Mouse (Mus musculus) midbrain, embryonic 10.5 days (tissue): ENCODE data around the gene Slc35b2. TPM values are rescaled to one million over a fixed set of nuclear protein-coding genes. Genes with fewer than 3 reads are reported as not detected.

ENCODE experiments used
- DNase-seq: peaks from one replicate; pipeline ENCODE4 v3.0.0-alpha.2; 2017; ENCODE audit warnings: low spot score
- H3K27ac ChIP-seq: fragments of 300-500 bp; sonication (generic); replicated peaks from 2 replicates; pipeline ENCODE4 v1.5.1; 2016; ENCODE audit warnings: mild to moderate bottlenecking
- H3K27me3 ChIP-seq: fragments of 300-500 bp; sonication (generic); 2 replicates; pipeline ENCODE4 v1.6.1; 2016; ENCODE audit warnings: low read depth, mild to moderate bottlenecking; ENCODE audit not compliant: poor library complexity, severe bottlenecking
- H3K36me3 ChIP-seq: fragments of 300-500 bp; sonication (generic); 2 replicates; pipeline ENCODE4 v1.6.1; 2016; ENCODE audit warnings: mild to moderate bottlenecking, moderate library complexity
- H3K4me1 ChIP-seq: fragments of 300-500 bp; sonication (generic); 2 replicates; pipeline ENCODE4 v1.6.1; 2016
- H3K4me3 ChIP-seq: fragments of 300-500 bp; sonication (generic); 2 replicates; pipeline ENCODE4 v1.5.1; 2016; ENCODE audit warnings: mild to moderate bottlenecking, moderate library complexity
- H3K9me3 ChIP-seq: fragments of 300-500 bp; sonication (generic); replicated peaks from 2 replicates; pipeline ENCODE4 v1.6.1; 2016; ENCODE audit warnings: mild to moderate bottlenecking
- WGBS: fragments of 180-500 bp; shearing (Covaris S2); methylation state at CpG from one replicate; pipeline ENCODE4 v1.1.7; 2016; 5-methylcytosine and 5-hydroxymethylcytosine counted together
- polyA plus RNA-seq: library from polyadenylated mRNA; unstranded; fragments of >200 nt; fragmentation: Nextera tagmentation; extraction: Ambion mirVana; gene quantifications from 2 replicates; pipeline ENCODE4 v1.2.1, GENCODE M21; 2016

Slc35b2 gene
- polyA plus RNA-seq, 1 experiment from 2014 or later = 122 TPM

DNA sequence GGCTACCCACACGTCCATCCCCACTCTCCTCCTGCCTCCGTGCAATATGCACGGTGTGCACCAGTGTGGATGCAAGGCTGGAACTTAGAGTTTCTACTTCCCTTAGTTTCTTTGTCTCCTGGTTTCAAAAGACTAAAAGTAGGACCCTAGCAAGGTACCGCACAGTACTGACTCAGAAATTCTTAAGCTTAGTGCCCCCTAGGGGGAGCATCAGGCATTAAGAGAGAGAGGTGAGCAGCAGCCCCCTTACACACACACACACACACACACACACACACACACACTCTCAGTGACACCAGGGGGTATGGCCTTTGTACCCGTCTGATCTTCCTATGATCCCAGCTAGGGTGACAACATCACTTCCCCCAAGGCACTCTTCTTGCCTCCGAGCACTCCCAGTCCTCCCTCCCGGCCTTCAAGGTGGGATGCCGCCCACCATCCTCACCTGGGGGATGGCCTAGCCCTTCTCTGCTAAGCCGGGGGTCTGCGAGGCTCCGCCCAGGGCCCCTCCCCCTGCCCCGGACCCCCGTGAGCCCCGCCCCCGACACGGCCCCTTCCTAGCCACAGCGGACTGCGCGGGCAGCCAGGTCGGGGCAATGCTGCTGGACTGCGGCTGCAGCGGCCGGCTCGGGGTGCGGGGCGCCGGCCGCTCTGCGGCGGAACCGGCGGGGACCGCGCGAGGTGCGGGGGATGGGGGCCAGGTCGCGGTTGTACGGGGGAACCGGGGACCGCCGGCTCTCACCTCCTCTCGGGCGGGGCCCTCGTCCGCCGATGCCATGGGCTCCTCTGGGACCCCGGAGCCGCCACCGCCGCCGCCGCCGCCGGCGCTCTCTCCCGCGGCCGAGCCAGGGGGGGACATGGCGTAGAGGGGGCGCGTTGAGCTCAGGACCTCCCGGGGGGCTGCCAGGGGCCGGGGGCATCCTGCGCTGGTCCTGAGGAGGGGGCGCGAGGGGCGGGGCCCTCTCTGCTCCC, 14.8 kb upstream of the Slc35b2 start:
- WGBS = 2% methylated on average over 52 of the region's 68 CpGs
- Histone ChIP-seq H3K27ac (peak overlapping the region; percentile 99), H3K27me3 (peaks cover 58% of the 10 kb centered on the region), H3K36me3 (peaks cover 19% of the 10 kb centered on the region), H3K9me3 (no peaks in the 10 kb centered on the region), H3K4me3 (peak overlapping the region; percentile 96), H3K4me1 (peaks cover 70% of the 10 kb centered on the region)
- peak; percentile 75 for DNase-seq

DNA sequence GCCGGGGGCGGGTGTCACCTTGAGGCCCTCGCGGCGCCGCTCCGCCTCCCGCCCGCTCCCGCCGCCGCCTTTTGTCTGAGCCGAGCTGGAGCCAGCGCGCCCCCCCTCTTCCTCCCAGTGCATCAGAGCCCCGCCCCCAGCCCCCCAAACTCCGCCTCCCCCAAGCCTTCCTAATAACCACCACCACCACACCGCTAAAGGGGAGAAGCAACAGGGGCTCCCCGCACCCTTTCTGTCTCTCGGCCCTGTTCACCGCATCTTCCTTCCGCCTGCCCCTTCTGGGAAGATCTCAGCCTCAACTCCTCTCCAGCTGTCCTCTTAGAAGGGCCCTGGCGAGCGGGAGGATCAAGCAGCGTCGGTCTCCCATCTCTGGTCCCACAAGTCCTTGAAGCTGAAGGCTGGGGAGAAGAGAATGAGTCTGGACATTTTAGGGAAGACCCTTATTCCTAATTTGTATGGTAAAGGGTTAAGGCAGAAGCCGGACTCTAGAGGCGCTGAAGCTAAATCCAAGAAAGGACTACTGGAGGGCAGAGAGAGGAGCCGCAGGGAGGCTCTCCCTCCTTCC, 14.0 kb upstream of the Slc35b2 start, which contains the start of gene Tmem151b:
Gene Tmem151b (minus strand): TSS at position 61 of the 565 bp plus-strand sequence.
- Histone ChIP-seq H3K4me3 (peak within 1 kb of the TSS; percentile 96), H3K36me3 (peaks cover 14% of the 10 kb centered on the region), H3K9me3 (no peaks in the 10 kb centered on the region), H3K27ac (peak within 1 kb of the TSS; percentile 99), H3K4me1 (peaks cover 61% of the 10 kb centered on the region), H3K27me3 (peaks cover 50% of the 10 kb centered on the region)
- WGBS = under 1% methylated on average over 17 of the region's 29 CpGs
- DNase-seq = peak; percentile 78

- peak overlapping the region; percentile 99 for H3K27ac ChIP-seq
- H3K4me1 ChIP-seq = peaks cover 61% of the 10 kb centered on the region
These were observed 13.4 kb upstream of the Slc35b2 start for GRCm38 (mm10) chr17:45550253-45550652.

DNA sequence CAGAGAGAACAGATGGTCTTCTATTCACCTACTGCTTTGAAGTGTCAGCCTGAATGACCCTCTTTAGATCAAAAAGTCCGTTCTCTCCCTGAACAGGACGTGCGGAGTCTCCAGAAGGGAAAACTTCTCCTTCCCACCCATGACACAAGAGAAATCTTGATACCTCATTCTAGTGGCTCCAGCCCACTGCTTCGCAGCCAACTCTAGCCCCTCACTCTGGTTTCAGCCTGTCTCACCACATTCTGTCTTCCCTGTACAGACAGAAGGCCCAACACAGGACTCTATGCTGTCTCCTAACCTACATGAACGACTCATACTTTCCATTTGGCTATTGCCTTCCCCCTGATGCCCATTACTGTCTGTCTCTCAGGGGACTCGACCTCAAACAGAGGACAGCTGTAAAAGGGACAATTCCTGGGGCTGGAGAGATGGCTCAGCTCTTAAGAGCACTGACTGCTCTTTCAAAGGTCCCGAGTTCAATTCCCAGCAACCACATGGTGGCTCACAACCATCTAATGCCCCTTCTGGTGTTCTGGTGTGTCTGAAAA, 12.4 kb upstream of the Slc35b2 start:
- peaks cover 39% of the 10 kb centered on the region for H3K27me3 ChIP-seq
- 58% methylated on average over 7 of the region's 7 CpGs for WGBS

More at GRCm38 (mm10) chr17:45550253-45550652, 13.4 kb upstream of the Slc35b2 start:
- no peaks in the 10 kb centered on the region for H3K9me3 ChIP-seq
- peaks cover 9% of the 10 kb centered on the region for H3K36me3 ChIP-seq
- peaks cover 44% of the 10 kb centered on the region for H3K27me3 ChIP-seq
- peak overlapping the region; percentile 96 for H3K4me3 ChIP-seq
- 31% methylated on average over 5 of the region's 5 CpGs for WGBS
- DNase-seq = peak; percentile 14

DNA sequence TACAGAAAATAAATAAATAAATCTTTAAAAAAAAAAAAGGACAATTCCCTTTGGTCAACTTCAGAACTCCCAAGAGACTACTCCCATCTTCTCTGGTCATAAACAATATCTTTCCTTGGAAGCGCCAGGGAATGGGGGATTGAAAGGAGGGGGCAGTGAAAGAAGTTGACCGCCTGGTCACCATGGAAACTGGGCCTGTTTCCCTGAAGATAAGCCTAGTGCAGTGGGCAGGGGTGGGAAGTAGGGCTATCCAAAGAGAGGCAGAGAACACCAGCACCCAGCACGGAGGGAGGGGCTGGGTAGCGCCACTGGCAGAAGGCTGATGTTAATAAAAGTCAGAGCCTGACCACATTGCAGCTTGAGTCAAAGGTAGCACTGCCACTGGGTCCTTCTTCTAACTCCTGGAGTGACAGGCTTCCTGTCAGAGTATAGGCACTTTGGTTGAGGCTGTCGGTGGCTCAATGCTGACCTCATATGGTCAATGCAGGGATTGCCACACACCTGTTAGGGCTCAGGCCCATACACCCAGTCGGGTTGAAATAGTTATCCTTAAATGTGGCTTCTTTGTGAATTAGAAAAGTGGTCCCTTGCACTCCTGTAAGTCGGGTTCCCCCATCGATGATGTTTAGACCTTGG, 11.7 kb upstream of the Slc35b2 start:
- peaks cover 68% of the 10 kb centered on the region for H3K4me1 ChIP-seq
- H3K27ac ChIP-seq = peak overlapping the region; percentile 23; the same call in 1 of the 2 replicates
- 5% methylated on average over 8 of the region's 8 CpGs for WGBS
- H3K36me3 ChIP-seq = peaks cover 1% of the 10 kb centered on the region
- H3K4me3 ChIP-seq = peak overlapping the region; percentile 14; the same call in 1 of the 2 replicates
- DNase-seq = peak; percentile 79
- H3K27me3 ChIP-seq = peaks cover 39% of the 10 kb centered on the region
- no peaks in the 10 kb centered on the region for H3K9me3 ChIP-seq

More for the DNA sequence above, 12.4 kb upstream of the Slc35b2 start:
- Histone ChIP-seq H3K4me3 (no peak overlapping the region), H3K9me3 (no peaks in the 10 kb centered on the region), H3K27ac (0 out of 2 replicates have a peak overlapping the region, but pooled peaks have one; percentile 34), H3K4me1 (peaks cover 62% of the 10 kb centered on the region), H3K36me3 (peaks cover 7% of the 10 kb centered on the region)
- no peak for DNase-seq

DNA sequence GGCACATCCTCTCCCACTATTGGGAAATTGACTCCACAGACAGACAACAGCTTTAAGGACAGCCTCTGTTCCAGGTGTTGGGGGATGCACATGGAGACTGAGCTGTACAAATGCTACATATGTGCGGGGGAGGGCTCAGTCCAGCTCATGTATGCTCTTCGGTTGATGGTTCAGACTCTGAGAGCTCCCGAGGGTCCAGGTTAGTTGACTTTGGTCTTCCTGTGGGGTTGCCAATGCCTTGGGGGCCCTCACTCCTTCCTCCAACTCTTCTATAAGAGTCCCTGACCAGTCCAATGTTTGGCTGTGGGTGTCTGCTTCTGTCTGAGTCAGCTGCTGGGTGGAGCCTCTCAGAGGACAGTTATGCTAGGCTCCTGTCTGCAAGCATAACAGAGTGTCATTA, 10.6 kb upstream of the Slc35b2 start:
- Histone ChIP-seq H3K4me3 (no peak overlapping the region), H3K4me1 (peaks cover 73% of the 10 kb centered on the region), H3K9me3 (no peaks in the 10 kb centered on the region), H3K27ac (no peak overlapping the region), H3K27me3 (peaks cover 38% of the 10 kb centered on the region), H3K36me3 (no peaks in the 10 kb centered on the region)
- no peak for DNase-seq
- 91% methylated on average over 3 of the region's 3 CpGs for WGBS

DNA sequence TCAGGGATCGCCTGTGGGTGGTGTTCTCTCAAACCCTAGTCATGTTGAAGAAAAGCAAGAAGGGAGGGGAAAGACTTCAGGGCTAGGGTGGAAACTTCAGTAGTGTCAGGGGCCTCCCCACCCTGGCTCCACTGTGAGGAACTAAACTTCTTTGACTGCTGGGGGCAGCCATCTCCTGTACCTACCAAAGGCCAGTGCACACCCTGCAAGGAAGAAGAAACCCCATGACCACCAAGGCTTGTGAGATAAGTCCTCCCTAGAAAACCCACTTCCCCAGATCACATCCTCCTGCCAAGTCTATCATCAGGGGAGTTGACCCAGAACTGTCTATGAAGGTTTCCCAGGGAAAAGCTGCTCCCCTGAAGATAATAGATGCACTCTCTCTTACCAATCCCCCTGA, 9.3 kb upstream of the Slc35b2 start:
- WGBS = 59% methylated on average over 1 of the region's 1 CpGs

GRCm38 (mm10) chr17:45555452-45556106, 8.1 kb upstream of the Slc35b2 start, which contains the start of gene Nfkbie:
TSS of gene Nfkbie (plus strand) at chr17:45555703.
- peak within 1 kb of the TSS; percentile 78 for H3K4me3 ChIP-seq
- no peaks in the 10 kb centered on the region for H3K9me3 ChIP-seq
- H3K27ac ChIP-seq = peak within 1 kb of the TSS; percentile 81
- H3K4me1 ChIP-seq = peaks cover 62% of the 10 kb centered on the region
- peaks cover 29% of the 10 kb centered on the region for H3K27me3 ChIP-seq
- under 1% methylated on average over 45 of the region's 45 CpGs for WGBS
- DNase-seq = peak; percentile 97
- H3K36me3 ChIP-seq = peaks cover 3% of the 10 kb centered on the region; the same call in 1 of the 2 replicates

More for the DNA sequence above, 9.3 kb upstream of the Slc35b2 start:
- Histone ChIP-seq H3K4me1 (peaks cover 72% of the 10 kb centered on the region), H3K27me3 (peaks cover 35% of the 10 kb centered on the region), H3K9me3 (no peaks in the 10 kb centered on the region), H3K36me3 (no peaks in the 10 kb centered on the region), H3K4me3 (0 out of 2 replicates have a peak overlapping the region, but pooled peaks have one; percentile 3), H3K27ac (no peak overlapping the region)
- no peak for DNase-seq

DNA sequence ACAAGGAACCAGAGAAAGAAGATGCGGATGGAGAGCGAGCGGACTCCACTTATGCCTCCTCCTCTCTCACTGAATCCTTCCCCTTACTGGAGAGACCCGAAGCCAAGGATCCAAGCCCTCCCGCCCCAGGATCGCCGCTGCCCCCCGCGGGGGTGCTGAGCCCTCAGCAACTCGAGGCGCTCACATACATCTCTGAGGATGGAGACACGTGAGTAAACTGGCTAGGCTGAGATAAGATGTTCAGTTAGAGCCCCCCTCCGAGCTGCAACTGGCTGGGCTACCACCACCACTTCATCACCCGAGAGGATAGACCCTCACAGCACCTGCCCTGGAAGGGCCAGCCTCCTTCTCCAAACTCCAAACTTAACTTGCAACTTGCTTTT, 7.6 kb upstream of the Slc35b2 start:
- peaks cover 57% of the 10 kb centered on the region for H3K4me1 ChIP-seq
- H3K27ac ChIP-seq = peak overlapping the region; percentile 81
- H3K4me3 ChIP-seq = peak overlapping the region; percentile 78
- peaks cover 3% of the 10 kb centered on the region; the same call in 1 of the 2 replicates for H3K36me3 ChIP-seq
- DNase-seq = no peak
- peaks cover 28% of the 10 kb centered on the region for H3K27me3 ChIP-seq
- no peaks in the 10 kb centered on the region for H3K9me3 ChIP-seq
- 3% methylated on average over 14 of the region's 14 CpGs for WGBS

DNA sequence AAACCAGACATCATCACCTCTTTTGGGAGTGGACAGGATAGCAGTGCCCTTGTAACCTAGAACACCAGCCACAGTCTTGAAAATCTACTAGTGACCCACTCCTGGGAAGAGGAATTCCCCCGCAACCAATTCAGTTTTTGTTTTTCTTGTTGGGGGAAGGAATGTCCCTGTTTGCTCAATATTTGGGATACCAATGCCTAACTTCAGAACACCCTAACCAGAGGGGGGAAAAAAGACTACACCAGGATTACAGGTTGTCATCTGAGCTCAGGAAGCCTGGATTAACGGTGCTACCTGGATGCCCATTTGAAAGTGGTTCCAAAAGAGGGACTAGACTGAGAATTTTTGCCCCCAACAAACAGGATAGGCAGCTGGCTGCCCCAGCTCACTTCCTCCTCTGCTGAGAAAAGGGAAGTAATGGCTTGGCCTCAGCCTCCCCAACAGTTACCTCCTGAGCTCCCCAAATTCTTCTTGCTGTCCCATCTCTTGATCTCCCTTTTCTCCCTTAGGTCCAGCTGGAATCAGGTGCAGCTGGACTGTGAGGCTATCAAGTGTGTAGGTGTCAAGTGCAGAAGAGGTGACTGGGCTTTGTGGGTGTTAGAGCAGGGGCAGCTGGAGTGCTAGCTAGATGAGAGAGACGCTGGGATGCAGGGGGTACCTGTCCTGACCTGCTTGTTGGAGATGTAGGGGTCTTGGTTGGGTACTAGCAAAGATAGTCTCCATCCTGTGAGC, 7.0 kb upstream of the Slc35b2 start:
- WGBS = 74% methylated on average over 3 of the region's 3 CpGs
- peaks cover 51% of the 10 kb centered on the region for H3K4me1 ChIP-seq
- no peak for DNase-seq
- H3K27ac ChIP-seq = no peak overlapping the region
- peaks cover 28% of the 10 kb centered on the region for H3K27me3 ChIP-seq
- H3K36me3 ChIP-seq = peaks cover 3% of the 10 kb centered on the region; the same call in 1 of the 2 replicates
- peak overlapping the region; percentile 78 for H3K4me3 ChIP-seq
- H3K9me3 ChIP-seq = no peaks in the 10 kb centered on the region

- peaks cover 3% of the 10 kb centered on the region; the same call in 1 of the 2 replicates for H3K36me3 ChIP-seq
- no peaks in the 10 kb centered on the region for H3K9me3 ChIP-seq
- peak overlapping the region; percentile 78 for H3K4me3 ChIP-seq
- H3K27ac ChIP-seq = no peak overlapping the region; the same call in 1 of the 2 replicates
- 72% methylated on average over 7 of the region's 7 CpGs for WGBS
- DNase-seq = no peak
- H3K27me3 ChIP-seq = peaks cover 28% of the 10 kb centered on the region
- H3K4me1 ChIP-seq = peaks cover 45% of the 10 kb centered on the region
These were observed 6.3 kb upstream of the Slc35b2 start for GRCm38 (mm10) chr17:45557246-45557824.
